Mouse (Mus musculus): Measurements from ENCODE around the gene Efhd2.

The Efhd2 gene

GRCm38 (mm10) chr4:141874601-141875460, at the start of gene Efhd2:
Gene Efhd2, minus strand, starts transcription at chr4:141874920.
- Histone ChIP-seq H3K27me3 (ENCODE audit: control insufficient read depth, insufficient read depth, low read length, poor library complexity, severe bottlenecking) (no peaks in the 10 kb centered on the region; the same call in 1 of the 2 replicates), H3K36me3 (ENCODE audit: control insufficient read depth, insufficient read depth, low read length, poor library complexity, severe bottlenecking) (no peaks in the 10 kb centered on the region; the same call in 1 of the 2 replicates)
- DNase-seq (ENCODE audit: low read depth, low spot score) = peak; percentile 76

- Histone ChIP-seq H3K36me3 (ENCODE audit: control insufficient read depth, insufficient read depth, low read length, poor library complexity, severe bottlenecking) (no peaks in the 10 kb centered on the region), H3K27me3 (ENCODE audit: control insufficient read depth, insufficient read depth, low read length, poor library complexity, severe bottlenecking) (no peaks in the 10 kb centered on the region)
- DNase-seq (ENCODE audit: low read depth, low spot score) = no peak
Observed at GRCm38 (mm10) chr4:141923961-141924360, 49.2 kb upstream of the Efhd2 start.

DNA sequence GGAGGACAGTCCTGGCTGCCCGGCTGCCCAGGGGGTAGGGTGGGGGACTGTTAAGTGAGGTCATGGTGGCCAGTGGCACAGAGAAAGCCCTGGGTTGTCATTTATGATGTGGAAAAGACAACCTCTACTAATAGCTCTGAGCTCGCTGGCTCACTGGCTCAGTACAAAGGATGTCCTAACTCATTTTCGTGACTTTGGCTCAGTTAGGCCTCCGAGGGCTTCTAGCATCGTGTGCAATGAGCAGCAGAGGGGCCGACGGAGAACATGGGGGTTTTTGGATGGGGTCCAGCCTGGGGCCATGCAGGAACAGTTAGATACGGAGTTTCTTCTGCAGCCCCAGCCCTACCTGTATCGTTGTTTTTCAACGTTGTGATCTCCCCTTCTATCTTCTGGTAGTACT, 45.7 kb upstream of the Efhd2 start:
- no peak for DNase-seq (ENCODE audit: low read depth, low spot score)
- H3K27me3 ChIP-seq (ENCODE audit: control insufficient read depth, insufficient read depth, low read length, poor library complexity, severe bottlenecking) = no peaks in the 10 kb centered on the region
- no peaks in the 10 kb centered on the region for H3K36me3 ChIP-seq (ENCODE audit: control insufficient read depth, insufficient read depth, low read length, poor library complexity, severe bottlenecking)

DNA sequence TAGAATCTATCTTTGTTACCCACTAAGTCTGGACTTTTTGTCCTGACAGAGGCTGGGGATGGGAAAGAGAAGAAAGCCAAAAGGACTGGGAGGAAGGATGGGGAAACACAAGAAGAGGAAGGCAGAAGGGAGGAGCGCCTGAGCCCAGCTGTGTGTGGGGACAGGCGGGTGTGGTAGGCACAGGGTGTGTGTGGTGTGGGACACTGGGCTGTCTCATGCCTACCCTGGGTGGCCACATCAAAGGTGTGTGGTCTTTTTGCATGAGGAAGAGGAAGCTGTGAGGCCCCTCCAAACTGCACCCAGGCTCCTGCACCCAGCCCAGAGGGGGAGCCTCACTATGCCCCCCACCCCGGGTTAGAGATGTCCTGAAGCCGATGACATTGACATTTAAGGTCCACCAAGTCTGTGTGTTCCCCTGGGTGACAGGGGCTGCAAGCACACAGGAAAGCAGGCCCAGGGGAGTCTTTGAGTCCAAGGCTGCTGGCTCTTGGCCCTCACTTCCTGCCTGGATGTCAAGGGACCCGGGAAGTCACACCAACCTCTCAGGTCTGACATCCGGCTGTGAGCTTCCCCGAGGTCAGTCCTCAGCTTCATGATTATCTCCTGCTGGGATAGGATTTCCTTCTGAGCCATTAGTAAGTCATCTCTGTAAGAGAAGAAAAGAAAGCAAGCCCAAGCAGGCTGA, 43.2 kb upstream of the Efhd2 start:
- no peaks in the 10 kb centered on the region for H3K27me3 ChIP-seq (ENCODE audit: control insufficient read depth, insufficient read depth, low read length, poor library complexity, severe bottlenecking)
- H3K36me3 ChIP-seq (ENCODE audit: control insufficient read depth, insufficient read depth, low read length, poor library complexity, severe bottlenecking) = no peaks in the 10 kb centered on the region
- DNase-seq (ENCODE audit: low read depth, low spot score) = no peak

GRCm38 (mm10) chr4:141914040-141914439, 39.3 kb upstream of the Efhd2 start:
- no peak for DNase-seq (ENCODE audit: low read depth, low spot score)
- no peaks in the 10 kb centered on the region for H3K27me3 ChIP-seq (ENCODE audit: control insufficient read depth, insufficient read depth, low read length, poor library complexity, severe bottlenecking)
- H3K36me3 ChIP-seq (ENCODE audit: control insufficient read depth, insufficient read depth, low read length, poor library complexity, severe bottlenecking) = no peaks in the 10 kb centered on the region

DNA sequence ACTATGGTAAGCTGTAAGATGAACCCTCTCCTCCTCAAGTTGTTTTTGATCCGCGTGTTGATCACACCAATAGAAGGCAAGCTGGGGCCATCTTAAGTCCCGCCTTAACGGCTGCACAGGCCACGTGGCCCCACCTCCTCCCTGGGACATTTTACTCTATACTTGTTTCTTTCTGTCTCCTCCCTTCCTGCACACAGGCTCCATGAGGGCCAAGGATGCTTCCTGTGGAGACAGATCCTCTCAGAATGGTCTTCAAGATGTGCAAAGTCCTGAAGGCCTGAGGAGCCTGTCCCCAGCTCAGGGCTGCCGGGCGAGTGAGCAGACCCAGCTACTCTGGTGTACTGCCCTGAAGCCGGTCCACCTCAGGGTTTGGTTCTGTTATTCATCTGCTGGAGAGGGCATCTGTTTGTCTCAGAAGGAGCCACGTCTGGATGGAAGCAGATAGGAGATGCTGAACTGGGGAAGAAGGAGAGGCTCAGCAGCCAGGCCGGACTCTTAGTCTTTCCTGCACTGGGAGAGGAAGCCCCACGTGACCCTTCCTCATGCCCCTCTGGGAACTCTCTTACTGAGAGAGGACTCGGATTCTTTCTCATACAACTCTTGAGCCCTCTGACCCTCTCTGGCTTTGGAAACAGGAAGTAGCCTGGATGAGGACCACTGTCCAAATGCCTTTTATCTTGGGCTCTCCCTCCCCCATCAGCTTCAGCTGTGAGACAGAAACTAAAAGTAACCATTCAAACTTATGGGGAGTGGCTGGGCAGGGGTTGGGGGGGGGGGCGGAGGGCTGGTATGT, 38.7 kb upstream of the Efhd2 start:
- Histone ChIP-seq H3K36me3 (ENCODE audit: control insufficient read depth, insufficient read depth, low read length, poor library complexity, severe bottlenecking) (no peaks in the 10 kb centered on the region), H3K27me3 (ENCODE audit: control insufficient read depth, insufficient read depth, low read length, poor library complexity, severe bottlenecking) (no peaks in the 10 kb centered on the region)
- no peak for DNase-seq (ENCODE audit: low read depth, low spot score)

GRCm38 (mm10) chr4:141904710-141905109, 30.0 kb upstream of the Efhd2 start:
- H3K27me3 ChIP-seq (ENCODE audit: control insufficient read depth, insufficient read depth, low read length, poor library complexity, severe bottlenecking) = no peaks in the 10 kb centered on the region
- DNase-seq (ENCODE audit: low read depth, low spot score) = no peak
- H3K36me3 ChIP-seq (ENCODE audit: control insufficient read depth, insufficient read depth, low read length, poor library complexity, severe bottlenecking) = no peaks in the 10 kb centered on the region

GRCm38 (mm10) chr4:141902479-141902858, 27.7 kb upstream of the Efhd2 start:
- DNase-seq (ENCODE audit: low read depth, low spot score) = no peak
- no peaks in the 10 kb centered on the region for H3K27me3 ChIP-seq (ENCODE audit: control insufficient read depth, insufficient read depth, low read length, poor library complexity, severe bottlenecking)
- no peaks in the 10 kb centered on the region for H3K36me3 ChIP-seq (ENCODE audit: control insufficient read depth, insufficient read depth, low read length, poor library complexity, severe bottlenecking)

DNA sequence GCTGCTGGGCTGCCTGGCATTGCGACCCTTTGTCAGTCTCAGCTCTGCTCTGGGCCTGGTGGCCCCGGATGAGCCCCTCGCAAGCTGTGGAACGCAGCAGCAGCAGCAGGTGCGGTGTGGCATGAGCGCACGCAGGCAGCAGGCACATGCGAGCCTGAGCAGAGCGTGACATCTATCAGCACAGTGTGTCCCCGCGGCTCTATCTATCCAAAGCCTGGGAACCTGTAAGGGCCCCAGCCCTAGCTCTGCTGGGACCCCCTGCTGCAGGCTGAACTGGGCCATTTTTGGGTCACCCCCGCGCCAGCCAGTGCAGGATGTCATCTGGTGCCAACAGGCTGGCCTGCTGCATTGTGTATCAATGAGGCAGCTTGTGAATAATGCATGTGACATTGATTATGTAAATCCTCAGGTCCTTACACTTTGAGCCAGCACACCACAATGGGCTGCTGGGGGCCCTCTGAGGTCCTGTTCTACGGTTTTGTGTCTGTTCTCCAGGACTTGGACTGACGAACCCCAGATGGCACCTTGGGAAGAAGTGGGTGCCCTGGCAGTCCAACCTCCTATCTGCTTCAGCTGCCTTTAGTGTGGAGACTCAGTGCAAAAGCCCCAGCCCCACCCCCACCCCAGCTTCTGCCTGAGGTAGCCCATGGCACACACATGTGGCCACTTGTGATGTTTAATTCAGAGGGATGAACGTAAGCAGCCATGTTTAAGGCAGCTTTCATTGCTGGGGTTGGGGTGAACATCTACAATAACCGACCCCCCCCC, 27.2 kb upstream of the Efhd2 start:
- DNase-seq (ENCODE audit: low read depth, low spot score) = no peak
- Histone ChIP-seq H3K36me3 (ENCODE audit: control insufficient read depth, insufficient read depth, low read length, poor library complexity, severe bottlenecking) (no peaks in the 10 kb centered on the region), H3K27me3 (ENCODE audit: control insufficient read depth, insufficient read depth, low read length, poor library complexity, severe bottlenecking) (no peaks in the 10 kb centered on the region)

DNA sequence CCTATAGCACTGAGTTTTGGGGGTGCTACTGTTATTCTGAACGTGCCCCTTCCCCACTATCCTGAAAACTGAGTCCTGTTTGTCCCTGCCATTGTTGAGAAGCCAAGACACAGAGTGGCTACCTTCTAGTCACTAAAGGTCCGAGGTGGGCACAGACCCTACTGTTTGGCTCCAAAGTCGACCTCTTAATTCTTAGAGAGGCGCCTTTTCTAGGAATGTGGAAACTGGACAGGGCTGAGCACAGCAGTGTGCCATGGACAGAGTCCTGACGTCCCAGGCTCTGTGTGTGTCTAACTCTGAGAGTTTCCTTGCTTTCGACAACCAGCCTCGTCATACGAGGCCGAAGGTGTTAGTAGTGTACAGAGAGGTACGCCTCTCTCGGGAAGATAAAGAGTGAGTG, 25.7 kb upstream of the Efhd2 start:
- no peak for DNase-seq (ENCODE audit: low read depth, low spot score)
- no peaks in the 10 kb centered on the region for H3K27me3 ChIP-seq (ENCODE audit: control insufficient read depth, insufficient read depth, low read length, poor library complexity, severe bottlenecking)
- no peaks in the 10 kb centered on the region for H3K36me3 ChIP-seq (ENCODE audit: control insufficient read depth, insufficient read depth, low read length, poor library complexity, severe bottlenecking)

DNA sequence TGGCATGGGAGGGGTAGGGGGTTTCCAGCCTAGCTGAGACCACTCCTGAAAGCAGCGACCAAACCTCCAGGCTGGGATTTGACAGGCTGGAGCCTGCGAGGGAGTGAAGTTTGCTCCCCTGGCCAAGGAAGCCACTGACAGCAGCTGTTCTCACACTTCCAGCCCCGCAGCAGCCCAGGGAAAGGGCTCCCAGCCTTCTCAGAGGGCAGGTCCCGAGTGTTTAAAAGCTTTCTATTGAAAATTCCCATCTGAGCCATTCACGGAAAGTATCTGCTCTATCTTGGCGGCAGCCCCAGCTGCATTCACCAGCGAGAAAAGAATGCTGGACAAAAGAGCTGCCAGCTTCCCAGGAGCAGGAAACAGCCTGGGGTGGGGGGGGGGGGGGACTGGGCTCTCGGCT, 25.2 kb upstream of the Efhd2 start:
- DNase-seq (ENCODE audit: low read depth, low spot score) = no peak
- no peaks in the 10 kb centered on the region for H3K27me3 ChIP-seq (ENCODE audit: control insufficient read depth, insufficient read depth, low read length, poor library complexity, severe bottlenecking)
- no peaks in the 10 kb centered on the region for H3K36me3 ChIP-seq (ENCODE audit: control insufficient read depth, insufficient read depth, low read length, poor library complexity, severe bottlenecking)

GRCm38 (mm10) chr4:141898905-141899304, 24.2 kb upstream of the Efhd2 start:
- no peaks in the 10 kb centered on the region for H3K27me3 ChIP-seq (ENCODE audit: control insufficient read depth, insufficient read depth, low read length, poor library complexity, severe bottlenecking)
- no peaks in the 10 kb centered on the region for H3K36me3 ChIP-seq (ENCODE audit: control insufficient read depth, insufficient read depth, low read length, poor library complexity, severe bottlenecking)
- no peak for DNase-seq (ENCODE audit: low read depth, low spot score)

- no peaks in the 10 kb centered on the region for H3K27me3 ChIP-seq (ENCODE audit: control insufficient read depth, insufficient read depth, low read length, poor library complexity, severe bottlenecking)
- no peak for DNase-seq (ENCODE audit: low read depth, low spot score)
- H3K36me3 ChIP-seq (ENCODE audit: control insufficient read depth, insufficient read depth, low read length, poor library complexity, severe bottlenecking) = no peaks in the 10 kb centered on the region
Observed at GRCm38 (mm10) chr4:141897838-141898237, 23.1 kb upstream of the Efhd2 start.

GRCm38 (mm10) chr4:141897225-141897624, 22.5 kb upstream of the Efhd2 start:
- no peaks in the 10 kb centered on the region for H3K27me3 ChIP-seq (ENCODE audit: control insufficient read depth, insufficient read depth, low read length, poor library complexity, severe bottlenecking)
- H3K36me3 ChIP-seq (ENCODE audit: control insufficient read depth, insufficient read depth, low read length, poor library complexity, severe bottlenecking) = no peaks in the 10 kb centered on the region
- no peak for DNase-seq (ENCODE audit: low read depth, low spot score)

Measured in splenic B cell, adult 2 months (primary cell).